Mouse (Mus musculus) embryo, embryonic 9.5 days (tissue): ENCODE results near the gene Ell2.

Experiments
- DNase-seq: peaks from one replicate; pipeline ENCODE4 v3.0.0-alpha.2; 2017; ENCODE audit errors: extremely low spot score

Ell2 gene

DNA sequence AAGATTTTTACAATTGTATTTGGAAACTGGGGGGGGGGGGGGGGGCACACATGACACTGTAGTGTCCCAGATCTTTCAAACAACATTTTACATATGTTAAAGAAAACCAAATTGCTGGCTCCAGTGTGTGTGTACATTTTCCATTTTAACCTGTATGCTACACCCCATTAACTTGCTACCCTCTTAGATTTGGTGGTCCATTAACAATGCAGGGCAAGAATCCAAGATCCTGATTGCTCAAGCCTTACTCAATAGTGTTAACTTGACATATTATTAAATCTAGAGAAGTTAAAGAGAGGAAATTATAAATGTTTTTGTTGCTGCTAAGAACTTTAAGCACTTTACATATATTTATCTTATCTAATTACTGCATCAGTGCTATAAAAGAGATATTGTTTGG is 24.2 kb downstream of the Ell2 start:
- no peak for DNase-seq

- no peak for DNase-seq
Measured at GRCm38 (mm10) chr13:75733594-75734161, 27.1 kb downstream of the Ell2 start.

- DNase-seq = no peak
Measured at GRCm38 (mm10) chr13:75734231-75734630, 27.7 kb downstream of the Ell2 start.

DNA sequence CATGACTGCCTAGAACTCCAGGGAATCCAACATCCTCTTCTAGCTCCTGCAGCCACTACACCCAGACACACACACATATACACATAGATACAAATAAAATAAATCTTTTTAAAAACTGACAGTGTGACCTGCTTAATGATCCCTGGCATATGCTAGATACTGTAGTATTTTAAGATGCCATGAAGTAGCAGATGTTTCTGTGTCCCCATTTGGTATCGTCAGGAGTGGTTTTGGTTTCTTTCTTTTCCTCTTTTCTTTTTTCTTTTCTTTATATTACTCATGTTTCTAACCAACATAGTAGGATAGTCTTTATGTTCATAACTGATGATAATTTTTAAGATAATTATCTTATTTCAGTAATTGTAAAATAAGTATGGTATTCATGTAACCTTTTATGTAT is 29.0 kb downstream of the Ell2 start:
- DNase-seq = no peak

DNA sequence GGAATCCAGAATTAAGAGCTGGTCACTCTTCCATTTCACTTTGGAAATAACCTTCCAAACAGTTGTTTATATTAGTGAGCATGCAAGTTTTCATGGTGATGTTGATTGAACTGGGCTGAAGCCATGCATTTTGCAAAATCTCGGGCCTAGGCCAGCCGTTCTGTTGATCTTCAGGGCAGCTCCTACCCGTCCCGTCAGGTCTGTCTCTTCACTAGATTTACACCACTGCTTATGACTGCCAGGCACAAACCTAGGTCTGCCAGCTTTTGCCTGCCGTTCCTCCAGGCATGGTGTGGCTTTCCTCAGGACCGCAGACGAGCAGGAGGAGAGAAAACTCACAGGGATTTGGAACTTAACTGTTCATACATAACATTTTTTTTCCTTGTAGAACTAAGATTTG is 31.4 kb downstream of the Ell2 start:
- no peak for DNase-seq

DNA sequence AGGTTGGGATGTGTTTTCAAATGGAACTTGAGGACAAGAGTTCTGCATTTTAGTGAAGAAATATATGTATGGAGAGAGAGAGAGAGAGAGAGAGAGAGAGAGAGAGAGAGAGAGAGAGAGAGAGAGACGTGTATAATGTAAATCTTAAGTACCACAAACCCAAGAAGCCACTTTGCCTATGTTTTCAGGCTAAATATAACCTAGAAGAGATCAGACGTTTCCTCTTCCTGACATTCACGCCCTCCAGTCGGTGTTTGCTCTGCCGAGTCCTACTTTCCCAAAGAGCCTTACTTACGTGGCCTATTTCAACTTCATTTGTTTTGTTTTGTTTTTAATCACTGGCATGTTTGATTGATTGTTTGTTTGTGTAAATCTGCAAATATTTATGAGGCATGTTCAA is 32.0 kb downstream of the Ell2 start:
- no peak for DNase-seq

DNA sequence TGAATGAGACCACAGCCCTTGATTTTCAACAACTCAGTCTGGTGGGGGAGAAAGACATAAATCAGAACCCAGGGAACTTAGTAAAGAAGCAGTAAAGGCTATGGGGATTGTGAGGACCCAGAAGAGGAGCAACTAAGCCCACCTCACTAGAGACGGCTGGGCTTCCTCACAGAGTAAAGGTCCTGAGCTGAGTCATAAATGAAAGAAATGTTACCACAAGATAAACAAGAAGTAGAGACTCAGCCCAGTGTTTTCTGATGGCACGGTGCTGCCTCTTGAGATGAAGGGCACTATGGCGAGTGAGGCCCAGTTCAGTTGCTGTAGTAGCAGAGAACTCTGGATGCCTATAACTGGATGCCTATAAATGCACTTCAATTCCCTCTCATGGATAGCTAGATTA is 32.4 kb downstream of the Ell2 start:
- no peak for DNase-seq

DNA sequence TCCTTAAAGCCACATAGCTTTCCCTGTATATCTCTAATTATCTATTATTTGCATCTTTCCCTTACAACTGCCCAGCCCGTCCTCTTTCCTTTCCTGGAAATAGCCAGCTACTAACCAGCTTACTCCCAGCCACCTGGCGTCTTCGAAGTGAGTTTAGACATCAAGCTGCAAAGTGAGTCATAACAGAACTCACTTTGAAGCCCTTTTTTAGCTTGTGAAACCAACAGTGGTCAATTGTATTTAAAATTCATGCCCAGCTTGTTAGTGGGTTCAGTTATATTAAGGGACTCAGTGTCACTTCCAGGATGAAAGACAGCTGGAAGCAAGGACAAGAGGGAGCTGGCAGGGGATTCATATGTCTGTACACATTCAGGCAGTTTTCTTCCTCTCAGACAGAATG is 33.5 kb downstream of the Ell2 start:
- DNase-seq = no peak

GRCm38 (mm10) chr13:75741119-75741518 is 34.6 kb downstream of the Ell2 start:
- no peak for DNase-seq

DNA sequence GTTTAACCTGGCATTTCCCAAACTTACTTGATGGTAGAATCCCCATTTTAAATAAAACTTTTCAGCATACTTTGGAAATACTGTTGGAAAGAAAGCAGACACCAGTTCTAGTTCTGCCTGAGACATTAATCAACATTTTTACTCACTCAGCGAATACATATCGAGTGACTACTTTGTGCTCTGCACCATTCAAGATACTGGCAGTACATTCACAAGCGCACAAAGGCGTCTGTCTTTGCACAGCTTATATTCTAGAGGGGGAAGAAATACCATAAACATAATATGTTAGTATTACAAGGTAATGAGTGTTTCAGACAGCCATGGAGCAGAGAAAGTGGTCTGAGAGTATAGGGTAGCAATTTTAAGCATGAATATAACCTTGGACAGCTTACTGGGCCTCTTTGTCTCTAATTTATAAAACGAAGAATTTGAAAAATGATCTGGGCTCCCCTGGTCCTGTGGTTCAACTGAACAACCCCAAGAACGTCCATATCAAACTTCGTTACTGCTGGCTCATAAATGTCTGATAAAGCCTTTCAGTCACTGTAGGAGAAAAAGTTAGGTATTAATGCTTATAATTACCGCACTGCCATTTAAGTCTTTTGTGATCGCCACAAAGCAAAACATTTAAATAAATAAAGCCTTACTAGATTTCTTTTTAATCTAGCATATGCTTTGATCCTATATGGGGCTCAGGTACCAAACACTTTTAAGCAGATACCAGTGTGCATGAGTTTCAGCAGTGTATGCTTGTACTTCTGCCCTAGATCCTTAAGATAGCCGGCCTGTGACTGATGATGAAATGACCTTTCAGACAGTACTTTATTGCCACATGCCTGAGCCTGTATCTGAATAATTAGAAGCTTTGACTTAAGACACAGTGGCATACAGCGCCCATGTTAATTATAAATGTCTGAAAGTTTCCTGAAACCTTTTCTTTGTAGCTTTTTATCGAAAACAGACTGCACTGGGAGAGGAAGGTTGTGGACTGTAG is 35.5 kb downstream of the Ell2 start:
- DNase-seq = no peak

- no peak for DNase-seq
Measured at GRCm38 (mm10) chr13:75742970-75743369, 36.4 kb downstream of the Ell2 start.

DNA sequence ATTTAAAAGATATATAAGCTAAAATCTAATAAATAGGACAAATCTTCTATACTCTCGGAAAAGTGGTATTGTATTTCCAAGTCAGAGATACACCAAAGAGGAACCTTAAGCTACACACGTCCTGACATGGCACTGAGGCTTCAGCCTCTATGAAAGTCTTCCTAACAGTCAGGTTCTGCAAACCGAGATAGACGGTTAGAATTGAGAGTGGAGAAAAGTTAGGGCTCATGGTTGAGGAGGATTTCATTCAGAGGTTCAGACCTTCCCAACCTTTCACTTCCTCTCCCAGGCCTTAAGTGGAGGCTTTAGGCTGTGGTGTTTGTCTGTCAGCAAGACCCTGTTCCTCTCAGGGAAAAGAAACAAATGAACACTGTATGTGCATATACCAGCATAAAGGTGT is 37.5 kb downstream of the Ell2 start:
- DNase-seq = no peak

GRCm38 (mm10) chr13:75745328-75745727 is 38.8 kb downstream of the Ell2 start:
- DNase-seq = no peak

GRCm38 (mm10) chr13:75747265-75747664 is 40.7 kb downstream of the Ell2 start:
- DNase-seq = no peak

DNA sequence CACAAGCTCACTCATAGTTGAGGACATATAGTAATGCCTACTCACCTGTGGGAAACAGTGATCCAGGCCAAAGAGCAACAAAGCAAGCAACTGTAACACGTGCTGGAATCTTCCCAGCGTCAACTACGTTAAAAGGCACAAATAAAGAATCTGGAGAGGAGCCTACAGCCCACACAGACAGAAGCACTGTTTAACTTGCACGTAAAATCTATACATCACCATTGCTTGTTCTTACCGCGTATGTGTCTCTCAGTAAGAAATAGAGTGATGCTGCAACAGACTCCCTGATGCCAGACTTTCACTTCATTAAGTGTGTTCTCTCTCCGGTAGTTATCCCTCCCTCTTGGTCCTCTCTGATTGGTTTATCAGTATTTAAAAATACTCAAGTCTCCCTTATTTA is 42.1 kb downstream of the Ell2 start:
- no peak for DNase-seq

DNA sequence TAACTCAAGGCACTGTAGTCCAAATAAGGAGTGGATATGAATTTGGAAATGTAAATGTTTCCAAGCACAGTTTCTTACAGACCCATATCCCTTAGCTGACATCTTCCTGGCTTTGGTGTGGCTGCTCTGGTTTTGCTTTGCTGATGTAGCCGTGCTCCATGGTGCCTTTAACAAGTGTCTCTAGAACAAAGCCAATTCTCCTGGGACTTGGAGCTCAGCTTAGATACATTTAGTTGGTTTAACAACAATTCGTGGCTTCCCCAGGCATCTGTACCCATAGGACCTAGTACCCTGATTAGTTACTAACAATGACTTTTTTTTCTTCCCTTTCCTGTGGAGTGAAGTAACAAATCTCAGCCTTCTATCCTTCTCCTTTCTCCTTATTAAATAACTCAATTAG is 44.2 kb downstream of the Ell2 start:
- DNase-seq = no peak

DNA sequence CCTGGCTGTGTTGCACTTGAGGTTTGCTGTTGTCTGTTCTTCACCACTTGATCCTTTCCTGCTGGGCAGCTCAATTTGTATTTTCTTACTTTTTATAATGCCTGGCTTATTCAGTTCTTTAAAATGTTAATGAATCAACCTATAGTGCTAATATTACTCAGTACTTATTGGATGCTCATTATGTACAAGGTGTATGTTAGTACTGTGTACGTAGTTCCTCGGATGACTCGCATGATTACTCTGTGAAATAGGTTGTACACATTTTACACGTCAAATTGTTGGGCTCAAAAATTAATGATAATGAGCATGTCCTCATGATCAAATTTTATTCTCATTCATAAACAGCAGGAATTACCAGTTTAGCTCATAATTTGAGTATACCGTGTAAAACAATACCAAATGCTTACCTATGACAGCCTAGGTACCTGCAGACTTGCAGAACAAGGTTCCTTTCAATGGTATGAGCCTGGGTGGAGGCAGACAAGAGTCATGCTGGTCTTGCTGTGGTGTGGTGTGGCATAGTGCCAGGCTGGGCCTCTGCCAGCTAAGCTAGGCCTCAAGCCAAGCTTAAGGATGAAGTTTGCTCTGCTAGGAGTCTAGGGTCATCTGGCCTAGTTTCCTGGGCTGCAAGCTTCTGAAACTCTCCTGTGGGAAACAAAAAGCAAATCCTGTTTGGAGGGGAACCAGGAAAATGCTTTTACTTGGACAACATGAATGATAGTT is 45.8 kb downstream of the Ell2 start:
- no peak for DNase-seq

- DNase-seq = no peak
Measured at GRCm38 (mm10) chr13:75754398-75754797, 47.8 kb downstream of the Ell2 start.

DNA sequence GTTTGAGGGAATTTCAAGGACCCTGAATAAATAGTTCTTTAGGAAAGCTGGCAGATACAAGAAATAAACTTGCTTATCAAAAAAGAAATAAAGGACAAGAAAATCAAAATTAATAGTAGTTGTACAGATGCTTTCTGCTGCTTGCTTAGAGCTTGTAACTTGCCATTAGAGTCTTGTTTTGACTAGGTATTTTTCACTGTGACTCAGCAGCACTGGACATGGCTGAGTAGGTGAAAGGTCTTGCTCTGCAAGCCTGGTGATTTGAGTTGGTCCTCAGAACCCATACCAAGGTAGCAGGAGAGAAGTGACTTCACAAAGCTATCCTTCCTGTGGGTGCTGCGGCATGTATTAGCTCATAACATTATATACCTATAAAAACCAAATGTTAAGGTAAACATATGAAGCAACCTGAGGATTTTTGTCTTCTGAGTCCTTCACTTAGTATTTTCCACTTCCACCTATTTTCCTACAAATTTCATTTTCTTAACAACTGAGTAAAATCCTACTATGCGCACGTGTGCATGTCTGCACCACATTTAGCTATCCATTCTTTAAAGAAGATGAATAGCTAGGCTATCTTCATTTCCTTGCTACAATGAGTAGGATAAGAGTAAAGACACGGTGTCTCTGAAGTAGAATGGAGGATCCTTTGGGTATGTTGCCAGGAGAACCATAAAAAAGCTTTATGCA is 54.4 kb downstream of the Ell2 start:
- no peak for DNase-seq

GRCm38 (mm10) chr13:75762759-75763158 is 56.2 kb downstream of the Ell2 start:
- DNase-seq = no peak

- no peak for DNase-seq
Measured at GRCm38 (mm10) chr13:75763280-75763679, 56.7 kb downstream of the Ell2 start.

- peak; percentile 45 for DNase-seq
Measured at GRCm38 (mm10) chr13:75765742-75766141, 59.2 kb downstream of the Ell2 start.
